Mouse (Mus musculus) activated CD4-positive, CD25-positive, alpha-beta regulatory T cell, adult 9 weeks (primary cell): Measurements from ENCODE around the gene Sdhd. TPM values are rescaled to one million over a fixed set of nuclear protein-coding genes. Genes with fewer than 3 reads are reported as not detected.

Source experiments
- polyA plus RNA-seq: library from polyadenylated mRNA; unstranded; fragments of 100-300 nt; shearing (Covaris generic); gene quantifications from one replicate; pipeline ENCODE4 v1.2.1, GENCODE M21; 2017

Gene Sdhd
- 171 TPM for polyA plus RNA-seq

GRCm38 (mm10) chr9:50603189-50603997 lies at the start of gene Sdhd, which contains the start of gene Timm8b:
Gene Sdhd (minus strand): TSS chr9:50603812.
Gene Timm8b (plus strand): TSS chr9:50603910.

GRCm38 (mm10) chr9:50616766-50617603 lies 13.4 kb upstream of the Sdhd start, which contains the start of the genes Pih1d2 and Nkapd1:
Gene Pih1d2 (plus strand): TSS chr9:50617321.
Gene Nkapd1 (minus strand): TSS chr9:50617464.

GRCm38 (mm10) chr9:50561145-50561917 lies 42.3 kb downstream of the Sdhd start, which contains the start of gene Tex12:
Gene Tex12 (minus strand): TSS chr9:50561325.

GRCm38 (mm10) chr9:50555094-50555446 lies 48.5 kb downstream of the Sdhd start, which contains the start of gene Bco2:
Gene Bco2 (minus strand): TSS chr9:50555181.

GRCm38 (mm10) chr9:50554241-50555093 lies 49.1 kb downstream of the Sdhd start, which contains the start of gene Il18:
Gene Il18 (plus strand): TSS chr9:50554827.

Other genes starting within 250 kb of the Sdhd start
- not detected for gene Plet1, start 109.3 kb downstream of the Sdhd start, polyA plus RNA-seq
- 145 TPM for gene Pts, start 75.1 kb downstream of the Sdhd start, polyA plus RNA-seq
- gene Il18, start 49.0 kb downstream of the Sdhd start, polyA plus RNA-seq = 5.3 TPM
- 0.94 TPM for gene Bco2, start 48.6 kb downstream of the Sdhd start, polyA plus RNA-seq
- not detected for gene Tex12, start 42.5 kb downstream of the Sdhd start, polyA plus RNA-seq
- gene Timm8b, start 98 bp upstream of the Sdhd start, polyA plus RNA-seq = 109 TPM
- gene Pih1d2, start 13.5 kb upstream of the Sdhd start, polyA plus RNA-seq = 0.77 TPM
- 20.5 TPM for gene Nkapd1, start 13.7 kb upstream of the Sdhd start, polyA plus RNA-seq
- 36.3 TPM for gene Dlat, start 56.0 kb upstream of the Sdhd start, polyA plus RNA-seq
- gene Dixdc1, start 135.7 kb upstream of the Sdhd start, polyA plus RNA-seq = 0.34 TPM
- gene 2310030G06Rik, start 142.7 kb upstream of the Sdhd start, polyA plus RNA-seq = not detected
- gene Cryab, start 147.5 kb upstream of the Sdhd start, polyA plus RNA-seq = not detected
- not detected for gene Hspb2, start 148.5 kb upstream of the Sdhd start, polyA plus RNA-seq
- 10.1 TPM for gene Fdxacb1, start 164.4 kb upstream of the Sdhd start, polyA plus RNA-seq
- gene Alg9, start 171.2 kb upstream of the Sdhd start, polyA plus RNA-seq = 10.9 TPM
- 14.7 TPM for gene 1110032A03Rik, start 171.7 kb upstream of the Sdhd start, polyA plus RNA-seq
- 87.8 TPM for gene Ppp2r1b, start 241.5 kb upstream of the Sdhd start, polyA plus RNA-seq